Mouse (Mus musculus): ENCODE results near the gene AC161166.1. TPM values are rescaled to one million over a fixed set of nuclear protein-coding genes. Genes with fewer than 3 reads are reported as not detected.

Gene AC161166.1
- total and polyA plus RNA-seq, 3 experiments, result 0.08 TPM; not detected in 2

DNA sequence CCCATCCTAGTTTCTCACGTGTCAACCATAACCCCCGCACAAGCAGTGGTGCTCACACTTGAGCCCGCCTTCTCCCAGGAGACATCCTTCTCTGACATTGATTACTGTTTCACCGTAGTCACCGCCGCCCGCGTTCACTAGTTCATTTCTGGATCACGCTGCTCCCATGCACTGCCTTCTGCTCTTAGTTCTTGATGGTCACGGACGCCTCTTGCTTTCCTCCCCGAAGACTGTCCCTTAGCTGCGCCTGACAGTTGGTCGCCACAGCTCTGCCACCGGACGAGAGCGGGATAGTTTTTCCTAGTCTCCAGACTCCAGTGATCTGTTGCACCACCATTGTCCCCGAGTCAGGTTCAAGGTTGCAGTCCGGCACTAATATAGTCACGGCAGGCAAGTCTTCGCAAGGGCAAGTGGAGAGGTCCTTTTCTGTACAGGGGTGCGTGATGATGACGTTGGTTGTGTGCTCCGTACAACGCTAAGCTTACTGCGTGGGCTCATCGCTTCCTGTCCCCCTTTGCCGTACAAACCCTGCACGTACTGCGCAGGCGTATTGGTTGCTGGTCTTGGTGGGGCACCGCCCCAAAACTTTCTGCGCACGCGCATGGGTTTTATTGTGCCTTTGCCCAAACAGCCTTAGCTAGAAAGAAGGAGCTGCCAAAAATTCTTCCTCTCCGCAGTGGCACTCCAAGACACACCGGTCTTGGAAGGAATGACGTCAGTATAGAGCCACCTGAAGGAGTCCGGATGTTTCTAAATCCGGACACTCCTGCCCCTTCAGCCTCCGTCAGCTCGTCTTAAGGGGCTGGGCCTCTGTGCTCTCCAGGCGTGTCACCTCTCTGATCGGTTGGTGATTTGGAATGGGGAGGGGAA, 18.0 kb upstream of the AC161166.1 start, which contains the start of gene Irgq (continued):
- TF ChIP-seq EP300 (IDR thresholded peaks at IDR 0.05; ENCODE audit: low read length) (no peak), UBTF (IDR thresholded peaks at IDR 0.05; ENCODE audit: low read depth, low read length) (no peak), MYC (IDR thresholded peaks at IDR 0.05; ENCODE audit: low read depth, low read length) (peak; percentile 51; the same call in 1 of the 2 replicates), JUND (conservative IDR thresholded peaks at IDR 0.05; ENCODE audit: low read depth, low read length) (no peak), SIN3A (IDR thresholded peaks at IDR 0.05; ENCODE audit: low read length) (peak; percentile 89), SMC3 (IDR thresholded peaks at IDR 0.05; ENCODE audit: low read depth, low read length) (0 out of 2 replicates have a peak, but pooled peaks have one; percentile 12), RCOR1 (conservative IDR thresholded peaks at IDR 0.05; ENCODE audit: low read depth, low read length) (no peak), CTCF (conservative IDR thresholded peaks at IDR 0.05 in 1 of 2, IDR thresholded peaks at IDR 0.05 in 1 of 2; ENCODE audit: low read depth in 2 of 2, low read length in 2 of 2) (peak in 1 of 2 experiments; percentile 15; a peak in 1 of 4 replicates)

DNA sequence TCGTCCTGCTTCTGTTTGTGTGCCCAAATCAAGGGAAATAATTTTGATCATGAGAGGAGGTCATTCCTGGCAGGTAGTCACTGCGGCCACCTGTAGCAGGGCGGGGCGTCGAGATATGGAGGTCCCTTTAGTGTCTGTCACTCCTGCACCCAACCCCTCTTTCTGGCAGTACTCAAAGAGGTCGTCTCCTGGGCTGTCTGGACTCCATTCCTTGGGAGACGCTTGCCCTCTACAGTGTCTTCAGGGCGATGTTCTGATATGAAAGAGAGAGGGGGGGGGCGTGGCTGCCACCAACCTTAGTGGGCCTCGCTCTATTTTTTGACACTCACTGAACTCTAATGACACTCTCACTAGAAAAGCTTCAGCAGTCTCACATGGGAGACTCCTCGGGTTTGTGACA, 17.3 kb upstream of the AC161166.1 start:
- H3K36me3 ChIP-seq (replicated peaks in 1 of 2; ENCODE audit: control insufficient read depth in 1 of 2, insufficient read depth in 1 of 2, low read length in 1 of 2), result peaks cover 16 to 17% of the 10 kb centered on the region in 2 experiments
- peaks cover 5 to 47% of the 10 kb centered on the region in 2 experiments for H3K4me1 ChIP-seq (ENCODE audit: control insufficient read depth in 1 of 2, insufficient read depth in 2 of 2)
- peak overlapping the region; percentile 56 for H3K9ac ChIP-seq (ENCODE audit: insufficient read depth, low read depth)
- peak overlapping the region; percentile 82 for H3K4me2 ChIP-seq (ENCODE audit: insufficient read depth, low read depth, poor library complexity, severe bottlenecking)
- no peak for DNase-seq (ENCODE audit: extremely low read depth)
- dilution Hi-C loops (cut with MboI; ENCODE audit: extremely low pct_ligation_motif_present, extremely low pct_unique_long_range_greater_than_20kb, low sequenced_read_pairs) (no loop called here), in situ Hi-C loops (cut with MboI; ENCODE audit: low pct_ligation_motif_present, low pct_unique_long_range_greater_than_20kb, low sequenced_read_pairs) (no loop called here)
- peaks cover 3% of the 10 kb centered on the region for H3K9me3 ChIP-seq (replicated peaks; ENCODE audit: low read length)
- TF ChIP-seq MYC (IDR thresholded peaks at IDR 0.05; ENCODE audit: low read depth, low read length) (no peak), ETS1 (conservative IDR thresholded peaks at IDR 0.05; ENCODE audit: low read depth, low read length) (no peak), SIN3A (IDR thresholded peaks at IDR 0.05; ENCODE audit: low read length) (no peak), ZC3H11A (IDR thresholded peaks at IDR 0.05; ENCODE audit: low read depth, low read length) (no peak), SMC3 (IDR thresholded peaks at IDR 0.05; ENCODE audit: low read depth, low read length) (no peak), BHLHE40 (IDR thresholded peaks at IDR 0.05; ENCODE audit: low read depth, low read length) (no peak), MAZ (IDR thresholded peaks at IDR 0.05; ENCODE audit: low read depth, low read length) (no peak), IRF4 (IDR thresholded peaks at IDR 0.05; ENCODE audit: low read depth, low read length) (no peak), CTCF (conservative IDR thresholded peaks at IDR 0.05 in 1 of 2, IDR thresholded peaks at IDR 0.05 in 1 of 2; ENCODE audit: low read depth in 2 of 2, low read length in 2 of 2) (no peak), POLR2A (IDR thresholded peaks at IDR 0.05; ENCODE audit: low read depth, low read length) (no peak), TBP (conservative IDR thresholded peaks at IDR 0.05; ENCODE audit: low read depth, low read length) (no peak), E2F4 (IDR thresholded peaks at IDR 0.05; ENCODE audit: insufficient replicate concordance, low read depth, low read length) (no peak), POLR2AphosphoS2 (IDR thresholded peaks at IDR 0.05; ENCODE audit: low read depth, low read length) (no peak)
- peak overlapping the region; percentile 64 to 96 (median 75) for H3K4me3 ChIP-seq (replicated peaks in 1 of 3; ENCODE audit: low read depth in 2 of 3, low read length in 2 of 3, poor library complexity in 1 of 3)
- H3K79me2 ChIP-seq (replicated peaks; ENCODE audit: control insufficient read depth, extremely low read depth, insufficient read depth, poor library complexity, severe bottlenecking), result peaks cover 4% of the 10 kb centered on the region; the same call in 1 of the 2 replicates
- H3K27ac ChIP-seq (ENCODE audit: insufficient read depth, low read depth), result no peak overlapping the region
- no peaks in the 10 kb centered on the region for H3K27me3 ChIP-seq (replicated peaks)
